Mouse (Mus musculus): ENCODE measurements around the gene Tenm4. TPM values are rescaled to one million over a fixed set of nuclear protein-coding genes. Genes with fewer than 3 reads are reported as not detected.

Tenm4 gene
- total RNA-seq, 2 experiments from 2014 or later = 111 to 131 TPM

GRCm38 (mm10) chr7:96554277-96554690 is 383.2 kb downstream of the Tenm4 start:
- TF ChIP-seq CTCF (conservative IDR thresholded peaks at IDR 0.05) = peak; percentile 96
- Histone ChIP-seq H3K27ac (no peak overlapping the region), H3K4me3 (no peak overlapping the region)
- peak in 1 of 2 experiments; percentile 44 for DNase-seq (ENCODE audit: low spot score in 2 of 2)

GRCm38 (mm10) chr7:96555294-96555693 is 384.2 kb downstream of the Tenm4 start:
- Histone ChIP-seq H3K27ac (no peak overlapping the region), H3K4me3 (no peak overlapping the region)
- no peak for DNase-seq (ENCODE audit: low spot score in 2 of 2)
- peak; percentile 41; the same call in 1 of the 2 replicates for TF ChIP-seq CTCF (conservative IDR thresholded peaks at IDR 0.05)

- H3K27ac ChIP-seq = no peak overlapping the region
- TF ChIP-seq CTCF (conservative IDR thresholded peaks at IDR 0.05) = no peak
- no peak for DNase-seq (ENCODE audit: low spot score in 2 of 2)
- H3K4me3 ChIP-seq = no peak overlapping the region
Measured at GRCm38 (mm10) chr7:96556756-96557155, 385.7 kb downstream of the Tenm4 start.

- TF ChIP-seq CTCF (conservative IDR thresholded peaks at IDR 0.05) = no peak
Measured at GRCm38 (mm10) chr7:96562890-96563289, 391.8 kb downstream of the Tenm4 start.

GRCm38 (mm10) chr7:96563329-96564065 is 392.5 kb downstream of the Tenm4 start:
- Histone ChIP-seq H3K4me3 (no peak overlapping the region), H3K27ac (no peak overlapping the region)
- TF ChIP-seq CTCF (conservative IDR thresholded peaks at IDR 0.05) = no peak
- DNase-seq (ENCODE audit: low spot score in 2 of 2) = no peak

More at GRCm38 (mm10) chr7:96562890-96563289, 391.8 kb downstream of the Tenm4 start:
- Histone ChIP-seq H3K27ac (no peak overlapping the region), H3K4me3 (no peak overlapping the region)
- no peak for DNase-seq (ENCODE audit: low spot score in 2 of 2)

GRCm38 (mm10) chr7:96565806-96566205 is 394.8 kb downstream of the Tenm4 start:
- DNase-seq (ENCODE audit: low spot score in 2 of 2) = no peak
- H3K4me3 ChIP-seq = no peak overlapping the region
- TF ChIP-seq CTCF (conservative IDR thresholded peaks at IDR 0.05) = no peak
- H3K27ac ChIP-seq = peak overlapping the region; percentile 14; the same call in 1 of the 2 replicates

GRCm38 (mm10) chr7:96566260-96566659 is 395.2 kb downstream of the Tenm4 start:
- H3K27ac ChIP-seq = peak overlapping the region; percentile 29; the same call in 1 of the 2 replicates
- peak in 1 of 2 experiments; percentile 34 for DNase-seq (ENCODE audit: low spot score in 2 of 2)
- H3K4me3 ChIP-seq = no peak overlapping the region
- no peak for TF ChIP-seq CTCF (conservative IDR thresholded peaks at IDR 0.05)

GRCm38 (mm10) chr7:96568034-96568433 is 397.0 kb downstream of the Tenm4 start:
- no peak overlapping the region for H3K4me3 ChIP-seq
- TF ChIP-seq CTCF (conservative IDR thresholded peaks at IDR 0.05) = no peak
- no peak for DNase-seq (ENCODE audit: low spot score in 2 of 2)
- no peak overlapping the region for H3K27ac ChIP-seq

- no peak overlapping the region for H3K4me3 ChIP-seq
- no peak for TF ChIP-seq CTCF (conservative IDR thresholded peaks at IDR 0.05)
- no peak overlapping the region for H3K27ac ChIP-seq
- no peak for DNase-seq (ENCODE audit: low spot score in 2 of 2)
Measured at GRCm38 (mm10) chr7:96570965-96571364, 399.9 kb downstream of the Tenm4 start.

GRCm38 (mm10) chr7:96572995-96573394 is 401.9 kb downstream of the Tenm4 start:
- TF ChIP-seq CTCF (conservative IDR thresholded peaks at IDR 0.05) = no peak
- H3K27ac ChIP-seq = peak overlapping the region; percentile 37; the same call in 1 of the 2 replicates
- DNase-seq (ENCODE audit: low spot score in 2 of 2) = no peak
- H3K4me3 ChIP-seq = no peak overlapping the region

- H3K4me3 ChIP-seq = no peak overlapping the region
- no peak for TF ChIP-seq CTCF (conservative IDR thresholded peaks at IDR 0.05)
- H3K27ac ChIP-seq = peak overlapping the region; percentile 76
- peak; percentile 85 to 93 for DNase-seq (ENCODE audit: low spot score in 2 of 2)
Measured at GRCm38 (mm10) chr7:96575202-96575650, 404.2 kb downstream of the Tenm4 start.

GRCm38 (mm10) chr7:96582752-96583151 is 411.7 kb downstream of the Tenm4 start:
- TF ChIP-seq CTCF (conservative IDR thresholded peaks at IDR 0.05) = no peak
- DNase-seq (ENCODE audit: low spot score in 2 of 2) = no peak
- H3K27ac ChIP-seq = peak overlapping the region; percentile 53; the same call in 1 of the 2 replicates
- H3K4me3 ChIP-seq = no peak overlapping the region

GRCm38 (mm10) chr7:96587403-96587802 is 416.4 kb downstream of the Tenm4 start:
- H3K27ac ChIP-seq = no peak overlapping the region
- DNase-seq (ENCODE audit: low spot score in 2 of 2) = no peak
- no peak for TF ChIP-seq CTCF (conservative IDR thresholded peaks at IDR 0.05)
- no peak overlapping the region for H3K4me3 ChIP-seq

- TF ChIP-seq CTCF (conservative IDR thresholded peaks at IDR 0.05) = no peak
- Histone ChIP-seq H3K27ac (no peak overlapping the region), H3K4me3 (no peak overlapping the region)
- DNase-seq (ENCODE audit: low spot score in 2 of 2) = no peak
Measured at GRCm38 (mm10) chr7:96588567-96588966, 417.5 kb downstream of the Tenm4 start.
